Mouse (Mus musculus): Measurements from ENCODE around the gene Nkx1-2. TPM values are rescaled to one million over a fixed set of nuclear protein-coding genes. Genes with fewer than 3 reads are reported as not detected.

Nkx1-2 gene
- total RNA-seq (2023) = not detected

DNA sequence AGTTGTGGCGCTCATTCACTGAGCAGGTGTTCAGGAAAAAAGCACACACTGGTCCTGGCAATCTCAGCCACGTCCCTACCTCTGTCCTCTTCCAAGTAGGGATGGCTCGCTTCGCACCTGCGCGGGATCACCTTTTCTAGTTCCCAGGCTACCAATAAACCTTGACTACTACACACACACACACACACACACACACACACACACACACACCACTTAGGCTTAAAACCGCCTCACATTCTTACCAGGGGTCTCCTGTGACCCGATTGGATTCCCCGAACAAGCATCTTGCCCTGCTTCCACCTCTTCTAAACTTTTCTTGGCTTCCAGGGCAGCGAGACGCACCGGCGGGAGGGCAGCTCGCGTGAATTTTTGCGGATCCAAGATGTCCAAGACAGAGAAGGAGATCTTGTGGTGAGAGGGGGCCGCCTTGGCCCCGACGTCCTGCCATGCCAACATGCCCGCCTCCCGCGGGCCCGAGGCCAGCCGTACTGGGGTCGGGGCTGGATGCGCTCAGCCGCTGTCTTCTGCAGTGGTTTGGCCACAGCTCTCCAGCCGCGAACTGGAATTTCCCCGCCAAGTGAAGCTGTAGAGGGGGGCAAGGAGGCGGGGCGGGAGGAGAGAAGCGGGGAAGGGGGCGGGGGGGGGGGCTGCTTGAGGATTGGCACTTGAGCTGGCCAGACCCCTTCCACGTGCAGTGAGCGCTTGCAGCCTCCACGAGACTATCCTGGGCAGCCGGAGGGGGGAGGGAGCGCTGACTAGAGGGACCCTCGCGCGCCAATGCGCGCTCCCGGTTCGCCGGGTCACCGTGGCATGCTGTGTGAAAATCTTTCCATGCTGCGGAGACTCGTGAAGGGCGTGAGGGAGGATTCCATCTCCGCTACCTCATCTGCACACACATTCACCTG is at the start of gene Nkx1-2:
Gene Nkx1-2, minus strand, starts transcription at position 567 of the 905 bp plus-strand sequence.

DNA sequence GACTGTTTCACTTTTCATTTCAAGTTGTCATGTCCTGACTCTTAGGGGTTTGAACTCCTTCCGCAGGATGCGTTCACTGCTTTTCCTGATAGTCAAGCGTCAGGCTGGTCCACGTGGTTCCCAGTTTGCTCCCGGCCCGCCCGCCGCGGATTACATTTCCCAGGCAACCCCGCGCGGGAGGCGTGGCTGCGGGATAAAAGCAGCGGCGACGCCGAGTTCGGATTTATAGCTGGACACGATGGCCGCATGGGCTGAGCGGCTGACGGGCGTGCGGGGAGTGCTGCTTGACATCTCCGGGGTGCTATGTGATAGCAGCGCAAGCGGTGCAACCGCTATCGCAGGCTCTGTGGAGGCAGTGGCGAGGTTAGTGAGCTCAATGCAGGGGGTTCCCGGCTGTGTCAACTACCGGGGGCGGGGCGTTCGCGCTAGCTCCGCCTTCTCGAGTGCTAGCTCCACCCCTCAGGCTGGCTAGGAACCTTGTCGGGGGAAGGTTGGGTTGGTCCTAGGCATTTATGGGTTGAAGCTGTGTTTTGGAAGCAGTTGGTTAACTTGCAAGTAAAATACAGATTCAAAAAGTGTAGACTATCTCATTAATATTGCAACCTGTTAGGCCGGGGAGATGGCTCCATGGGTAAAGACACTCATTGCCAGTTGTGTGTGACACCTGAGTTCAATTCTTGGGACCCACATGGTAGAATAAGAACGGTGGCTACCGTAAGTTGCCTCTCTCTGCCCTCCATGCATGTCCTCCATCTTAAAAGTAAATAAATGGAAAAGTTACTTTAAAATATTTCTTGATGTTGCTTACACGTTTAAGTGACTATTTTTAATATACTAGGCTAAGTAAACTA is 11.3 kb upstream of the Nkx1-2 start, which contains the start of gene Lhpp:
Gene Lhpp, plus strand, starts transcription at position 171 of the 851 bp plus-strand sequence.

DNA sequence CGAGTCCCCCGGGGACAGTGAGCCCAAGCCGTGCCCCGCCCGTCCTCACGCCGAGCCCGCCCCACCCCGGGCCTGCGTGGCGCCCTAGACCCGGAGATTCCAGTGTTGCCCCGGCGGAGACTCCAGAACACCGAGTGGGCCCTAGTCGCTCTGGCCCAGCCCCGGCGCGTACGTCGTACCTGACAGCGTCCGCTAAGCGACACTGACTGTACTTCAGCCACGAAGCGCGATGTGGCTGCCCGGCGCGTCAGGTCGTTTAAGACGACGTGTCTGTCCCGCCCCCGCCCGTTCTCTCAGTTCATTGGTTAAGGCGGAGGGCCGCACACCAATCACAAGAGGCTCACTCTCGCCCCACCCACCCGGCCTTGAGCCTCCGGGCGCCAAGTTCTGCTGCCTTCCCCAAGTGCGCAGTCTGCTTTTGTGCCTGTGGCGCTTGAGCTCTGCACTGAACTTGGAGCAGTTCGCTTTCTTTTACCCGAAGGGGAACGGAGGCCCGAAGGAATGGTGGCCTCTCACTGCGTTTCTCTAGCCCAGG is 23.3 kb downstream of the Nkx1-2 start, which contains the start of gene Oat:
Gene Oat, minus strand, starts transcription at position 283 of the 535 bp plus-strand sequence.

Other genes with a start within 250 kb of the Nkx1-2 start
- 85.5 TPM for gene Oat, start 23.2 kb downstream of the Nkx1-2 start, total RNA-seq (2023)
- gene Lhpp, start 11.0 kb upstream of the Nkx1-2 start, total RNA-seq (2023) = 2.1 TPM
- 118 TPM for gene Fam53b, start 214.2 kb upstream of the Nkx1-2 start, total RNA-seq (2023)